Mouse (Mus musculus): Measurements from ENCODE around the gene Lhx2. TPM values are rescaled to one million over a fixed set of nuclear protein-coding genes. Genes with fewer than 3 reads are reported as not detected.

Lhx2 gene
- polyA plus RNA-seq, 1 experiment: 0.89 TPM

- Histone ChIP-seq H3K4me3 (no peak overlapping the region), H3ac (ENCODE audit: control insufficient read depth, insufficient read length) (no peak overlapping the region), H3K27me3 (ENCODE audit: control insufficient read depth, insufficient read depth, insufficient read length) (peaks cover 45% of the 10 kb centered on the region), H3K79me2 (ENCODE audit: control insufficient read depth, insufficient read depth) (no peaks in the 10 kb centered on the region), H3K4me2 (ENCODE audit: low read depth) (no peak overlapping the region), H3K36me3 (ENCODE audit: control insufficient read depth, insufficient read depth) (no peaks in the 10 kb centered on the region)
- no peak for TF ChIP-seq USF1 (IDR thresholded peaks at IDR 0.05; ENCODE audit: low read depth)
- TF ChIP-seq MYOG (IDR thresholded peaks at IDR 0.05; ENCODE audit: control insufficient read depth in 1 of 3, insufficient read depth in 1 of 3, insufficient read length in 2 of 3, low read depth in 2 of 3): no peak
- TF ChIP-seq E2F4 (IDR thresholded peaks at IDR 0.05; ENCODE audit: insufficient read depth): no peak
- TF ChIP-seq REST (IDR thresholded peaks at IDR 0.05; ENCODE audit: insufficient read depth, insufficient read length): no peak
- TF ChIP-seq SRF (IDR thresholded peaks at IDR 0.05; ENCODE audit: control insufficient read depth, insufficient read length, low read depth): no peak
- TF ChIP-seq POLR2AphosphoS2 (IDR thresholded peaks at IDR 0.05; ENCODE audit: insufficient read length, low read depth): no peak
- no peak for TF ChIP-seq POLR2A (IDR thresholded peaks at IDR 0.05; ENCODE audit: insufficient read length, low read depth)
- no peak for TF ChIP-seq TCF12 (IDR thresholded peaks at IDR 0.05; ENCODE audit: insufficient read depth, poor library complexity, severe bottlenecking)
- TF ChIP-seq MYOD1 (IDR thresholded peaks at IDR 0.05; ENCODE audit: control insufficient read depth in 1 of 3, insufficient read length in 2 of 3, low read depth in 2 of 3): no peak
- TF ChIP-seq TCF3 (IDR thresholded peaks at IDR 0.05; ENCODE audit: insufficient read length, low read depth): no peak
- no peak for TF ChIP-seq MAX (IDR thresholded peaks at IDR 0.05; ENCODE audit: low read depth)
Observed at GRCm38 (mm10) chr2:38346417-38346816, 7.3 kb downstream of the Lhx2 start.

GRCm38 (mm10) chr2:38346881-38347764 lies 8.0 kb downstream of the Lhx2 start:
- Histone ChIP-seq H3K27me3 (ENCODE audit: control insufficient read depth, insufficient read depth, insufficient read length) (peaks cover 50% of the 10 kb centered on the region), H3K4me2 (ENCODE audit: low read depth) (peak overlapping the region; percentile 74), H3K36me3 (ENCODE audit: control insufficient read depth, insufficient read depth) (no peaks in the 10 kb centered on the region), H3ac (ENCODE audit: control insufficient read depth, insufficient read length) (no peak overlapping the region), H3K4me3 (no peak overlapping the region), H3K79me2 (ENCODE audit: control insufficient read depth, insufficient read depth) (no peaks in the 10 kb centered on the region)
- TF ChIP-seq TCF12 (IDR thresholded peaks at IDR 0.05; ENCODE audit: insufficient read depth, poor library complexity, severe bottlenecking) (no peak), CEBPB (IDR thresholded peaks at IDR 0.05; ENCODE audit: insufficient read depth, poor library complexity, severe bottlenecking) (no peak), REST (IDR thresholded peaks at IDR 0.05; ENCODE audit: insufficient read depth, insufficient read length) (no peak), MYOD1 (IDR thresholded peaks at IDR 0.05; ENCODE audit: control insufficient read depth in 1 of 3, insufficient read length in 2 of 3, low read depth in 2 of 3) (no peak), MAX (IDR thresholded peaks at IDR 0.05; ENCODE audit: low read depth) (no peak), POLR2A (IDR thresholded peaks at IDR 0.05; ENCODE audit: insufficient read length, low read depth) (no peak), E2F4 (IDR thresholded peaks at IDR 0.05; ENCODE audit: insufficient read depth) (no peak), POLR2AphosphoS2 (IDR thresholded peaks at IDR 0.05; ENCODE audit: insufficient read length, low read depth) (no peak), SRF (IDR thresholded peaks at IDR 0.05; ENCODE audit: control insufficient read depth, insufficient read length, low read depth) (no peak), USF1 (IDR thresholded peaks at IDR 0.05; ENCODE audit: low read depth) (no peak), TCF3 (IDR thresholded peaks at IDR 0.05; ENCODE audit: insufficient read length, low read depth) (no peak)

GRCm38 (mm10) chr2:38347811-38348551 lies 8.9 kb downstream of the Lhx2 start:
- no peak for TF ChIP-seq CEBPB (IDR thresholded peaks at IDR 0.05; ENCODE audit: insufficient read depth, poor library complexity, severe bottlenecking)
- TF ChIP-seq MYOD1 (IDR thresholded peaks at IDR 0.05; ENCODE audit: control insufficient read depth in 1 of 3, insufficient read length in 2 of 3, low read depth in 2 of 3): no peak
- TF ChIP-seq SRF (IDR thresholded peaks at IDR 0.05; ENCODE audit: control insufficient read depth, insufficient read length, low read depth): no peak
- no peak for TF ChIP-seq POLR2AphosphoS2 (IDR thresholded peaks at IDR 0.05; ENCODE audit: insufficient read length, low read depth)
- TF ChIP-seq MAX (IDR thresholded peaks at IDR 0.05; ENCODE audit: low read depth): no peak
- TF ChIP-seq MYOG (IDR thresholded peaks at IDR 0.05; ENCODE audit: control insufficient read depth in 1 of 3, insufficient read depth in 1 of 3, insufficient read length in 2 of 3, low read depth in 2 of 3): no peak
- TF ChIP-seq TCF12 (IDR thresholded peaks at IDR 0.05; ENCODE audit: insufficient read depth, poor library complexity, severe bottlenecking): no peak
- no peak for TF ChIP-seq POLR2A (IDR thresholded peaks at IDR 0.05; ENCODE audit: insufficient read length, low read depth)
- TF ChIP-seq USF1 (IDR thresholded peaks at IDR 0.05; ENCODE audit: low read depth): no peak
- TF ChIP-seq TCF3 (IDR thresholded peaks at IDR 0.05; ENCODE audit: insufficient read length, low read depth): no peak
- no peaks in the 10 kb centered on the region for H3K79me2 ChIP-seq (ENCODE audit: control insufficient read depth, insufficient read depth)
- peaks cover 50% of the 10 kb centered on the region for H3K27me3 ChIP-seq (ENCODE audit: control insufficient read depth, insufficient read depth, insufficient read length)
- no peak overlapping the region for H3K4me3 ChIP-seq
- peak overlapping the region; percentile 74 for H3K4me2 ChIP-seq (ENCODE audit: low read depth)
- no peak overlapping the region for H3ac ChIP-seq (ENCODE audit: control insufficient read depth, insufficient read length)
- no peaks in the 10 kb centered on the region for H3K36me3 ChIP-seq (ENCODE audit: control insufficient read depth, insufficient read depth)

GRCm38 (mm10) chr2:38348660-38349420 lies 9.8 kb downstream of the Lhx2 start:
- H3K79me2 ChIP-seq (ENCODE audit: control insufficient read depth, insufficient read depth): no peaks in the 10 kb centered on the region
- peaks cover 50% of the 10 kb centered on the region for H3K27me3 ChIP-seq (ENCODE audit: control insufficient read depth, insufficient read depth, insufficient read length)
- H3K4me2 ChIP-seq (ENCODE audit: low read depth): no peak overlapping the region
- no peak overlapping the region for H3K4me3 ChIP-seq
- TF ChIP-seq MYOG (IDR thresholded peaks at IDR 0.05; ENCODE audit: control insufficient read depth in 1 of 3, insufficient read depth in 1 of 3, insufficient read length in 2 of 3, low read depth in 2 of 3): no peak
- TF ChIP-seq SRF (IDR thresholded peaks at IDR 0.05; ENCODE audit: control insufficient read depth, insufficient read length, low read depth): no peak
- no peak for TF ChIP-seq CEBPB (IDR thresholded peaks at IDR 0.05; ENCODE audit: insufficient read depth, poor library complexity, severe bottlenecking)
- no peak for TF ChIP-seq TCF12 (IDR thresholded peaks at IDR 0.05; ENCODE audit: insufficient read depth, poor library complexity, severe bottlenecking)
- no peaks in the 10 kb centered on the region for H3K36me3 ChIP-seq (ENCODE audit: control insufficient read depth, insufficient read depth)
- no peak overlapping the region for H3ac ChIP-seq (ENCODE audit: control insufficient read depth, insufficient read length)
